ENCODE assay signal across 12 mouse cellular contexts in genomic region chr4:108905859-108906258, GRCm38 (mm10). TPM values are rescaled to one million over a fixed set of nuclear protein-coding genes. Genes with fewer than 3 reads are reported as not detected.
DNase-seq lines count a peak whose midpoint lies in the region; ATAC-seq and TF ChIP-seq lines count a peak whose summit lies in the region.
"Had no signal": no experiment of that assay in that cellular context is flagged by ENCODE, and none has a peak within 500 bp of the region (broad histone marks: within the 10 kb centered on the region; RNA-seq: fewer than 3 reads in every experiment).

No protein-coding gene starts in this region.

- no peak overlapping the region for H3K4me2 ChIP-seq in forebrain, embryonic 12.5 days
- H3K4me2 ChIP-seq in forebrain, embryonic 11.5 days (ENCODE audit: low read depth, low read length, severe bottlenecking), result no peak overlapping the region
- H3K4me2 ChIP-seq: limb, embryonic 12.5 days had no signal

- H3K4me1 ChIP-seq in forebrain, embryonic 12.5 days, result peaks cover 6% of the 10 kb centered on the region
- H3K4me1 ChIP-seq in forebrain, embryonic 11.5 days (replicated peaks; ENCODE audit: control insufficient read depth, insufficient read depth, low read length), result no peaks in the 10 kb centered on the region; the same call in 1 of the 2 replicates
- H3K4me1 ChIP-seq in thymus, adult 2 months (replicated peaks; ENCODE audit: control insufficient read depth, insufficient read depth, low read length), result no peaks in the 10 kb centered on the region
- H3K4me1 ChIP-seq: limb, embryonic 12.5 days had no signal

- intact Hi-C loops in left cerebral cortex, postnatal 36 days (cut with DNase I), result no loop called here
- intact Hi-C loops in left cerebral cortex, postnatal 14 days (cut with DNase I), result no loop called here

- no peak overlapping the region for H3K27ac ChIP-seq in forebrain, embryonic 12.5 days
- no peak overlapping the region for H3K27ac ChIP-seq in forebrain, embryonic 11.5 days (ENCODE audit: low read depth, low read length)
- no peak overlapping the region for H3K27ac ChIP-seq in thymus, adult 2 months (ENCODE audit: control insufficient read depth, insufficient read depth, low read length)
- H3K27ac ChIP-seq: limb, embryonic 12.5 days had no signal

- TF ChIP-seq CTCF in thymus, adult 2 months (IDR thresholded peaks at IDR 0.05; ENCODE audit: borderline replicate concordance, control insufficient read depth, extremely low read depth, insufficient read depth, low read length, poor library complexity), result no peak

- no peak overlapping the region for H3K4me3 ChIP-seq in forebrain, embryonic 12.5 days (replicated peaks)
- no peak overlapping the region for H3K4me3 ChIP-seq in forebrain, embryonic 11.5 days (ENCODE audit: low read depth, low read length)
- H3K4me3 ChIP-seq in thymus, adult 2 months (ENCODE audit: control insufficient read depth, insufficient read depth, low read length), result no peak overlapping the region
- H3K4me3 ChIP-seq: limb, embryonic 12.5 days had no signal

- no peaks in the 10 kb centered on the region for H3K36me3 ChIP-seq in forebrain, embryonic 12.5 days (replicated peaks)
- no peaks in the 10 kb centered on the region for H3K36me3 ChIP-seq in forebrain, embryonic 11.5 days (ENCODE audit: control insufficient read depth, insufficient read depth, low read length)
- no peaks in the 10 kb centered on the region for H3K36me3 ChIP-seq in thymus, adult 2 months (ENCODE audit: control insufficient read depth, insufficient read depth, low read length)
- H3K36me3 ChIP-seq: limb, embryonic 12.5 days had no signal

- H3K9me3 ChIP-seq in forebrain, embryonic 12.5 days, result no peaks in the 10 kb centered on the region
- H3K9me3 ChIP-seq in forebrain, embryonic 11.5 days (ENCODE audit: control insufficient read depth, low read length), result no peaks in the 10 kb centered on the region
- H3K9me3 ChIP-seq: limb, embryonic 12.5 days had no signal

- TF ChIP-seq POLR2A in thymus, adult 2 months (IDR thresholded peaks at IDR 0.05; ENCODE audit: control insufficient read depth, extremely low read depth, insufficient read depth, low read length, poor library complexity), result no peak

- WGBS in forebrain, embryonic 12.5 days, result 32% methylated on average over 6 of the region's 6 CpGs
- WGBS in forebrain, embryonic 11.5 days, result 32% methylated on average over 6 of the region's 6 CpGs
- 54% methylated on average over 6 of the region's 6 CpGs for WGBS in thymus, adult 2 months

- 0 out of 2 replicates have a peak, but pooled peaks cover 3% of the 10 kb centered on the region for H3K27me3 ChIP-seq in forebrain, embryonic 12.5 days
- no peaks in the 10 kb centered on the region for H3K27me3 ChIP-seq in forebrain, embryonic 11.5 days (ENCODE audit: control insufficient read depth, insufficient read depth, low read length)
- H3K27me3 ChIP-seq in thymus, adult 2 months (ENCODE audit: control insufficient read depth, insufficient read depth, low read length), result 0 out of 2 replicates have a peak, but pooled peaks cover 2% of the 10 kb centered on the region
- H3K27me3 ChIP-seq: limb, embryonic 12.5 days had no signal

- DNase-seq in forebrain, embryonic 11.5 days (ENCODE audit: low spot score), result no peak
- peak; percentile 17 to 22 for DNase-seq in left cerebral cortex, postnatal 36 days (ENCODE audit: low spot score in 2 of 2)
- no peak for DNase-seq in left cerebral cortex, postnatal 14 days (ENCODE audit: low spot score in 2 of 2)
- peak; percentile 84 for DNase-seq in Muller cell, postnatal 12 days (ENCODE audit: inconsistent ontology term)
- peak; percentile 23 to 29 for DNase-seq in layer of hippocampus, postnatal 36 days
- no peak for DNase-seq in thymus, adult 2 months
- no peak for DNase-seq in urinary bladder, postnatal 10 days (ENCODE audit: low spot score)
- DNase-seq: kidney, adult 11 months had no signal

- 0 out of 2 replicates have a peak, but pooled peaks have one; percentile 51 for ATAC-seq in forebrain, embryonic 12.5 days (ENCODE audit: low FRiP score)
- ATAC-seq in forebrain, embryonic 11.5 days (replicated peaks; ENCODE audit: low FRiP score), result no peak

- no peak overlapping the region for H3K9ac ChIP-seq in forebrain, embryonic 12.5 days
- no peak overlapping the region for H3K9ac ChIP-seq in forebrain, embryonic 11.5 days (ENCODE audit: low read length)
- H3K9ac ChIP-seq: limb, embryonic 12.5 days had no signal

RNA-seq across cellular contexts. Expression of gene Rab3b, which starts 27.0 kb away (rescaled TPM):
- polyA plus RNA-seq in forebrain, embryonic 12.5 days (2016; fragmentation: Nextera tagmentation; extraction: Ambion mirVana), result 33.7 and 34.6 TPM in 2 replicates
- 28.9 and 34.6 TPM in 2 replicates for polyA plus RNA-seq in forebrain, embryonic 11.5 days (2014; fragmentation: Nextera tagmentation; extraction: Ambion mirVana)
- 10 to 100 TPM; 84.3 to 91.3 TPM for total RNA-seq in left cerebral cortex, postnatal 36 days (2021)
- total RNA-seq in left cerebral cortex, postnatal 14 days (2021), result 100 to 1,000 TPM; 106 to 123 TPM
- total RNA-seq in layer of hippocampus, postnatal 36 days (2021), result 10 to 100 TPM; 45.6 to 58.0 TPM
- 0.91 and 1.7 TPM in 2 replicates for polyA plus RNA-seq in thymus, adult 2 months (2012; rRNA removed)
- total RNA-seq: megakaryocyte-erythroid progenitor cell, adult 5-6 weeks had no signal

RNA-seq across cellular contexts. Expression of gene A730015C16Rik, which starts 57.4 kb away (rescaled TPM):
- 1.5 and 2.9 TPM in 2 replicates for polyA plus RNA-seq in forebrain, embryonic 12.5 days (2016; fragmentation: Nextera tagmentation; extraction: Ambion mirVana)
- polyA plus RNA-seq in forebrain, embryonic 11.5 days (2014; fragmentation: Nextera tagmentation; extraction: Ambion mirVana), result 1.7 and 2.4 TPM in 2 replicates
- total RNA-seq in left cerebral cortex, postnatal 36 days (2021), result under 1 TPM in 1 of 2 experiments, not detected in 1; 0.35 TPM
- total RNA-seq in left cerebral cortex, postnatal 14 days (2021), result under 1 TPM; 0.27 to 0.40 TPM
- not detected for total RNA-seq in layer of hippocampus, postnatal 36 days (2021)
- not detected in 2 replicates for polyA plus RNA-seq in thymus, adult 2 months (2012; rRNA removed)
- total RNA-seq: adrenal gland, adult 18-20 months had no signal

RNA-seq across cellular contexts. Expression of gene Kti12, which starts 58.3 kb away (rescaled TPM):
- 40.6 and 42.0 TPM in 2 replicates for polyA plus RNA-seq in forebrain, embryonic 12.5 days (2016; fragmentation: Nextera tagmentation; extraction: Ambion mirVana)
- 46.8 and 48.9 TPM in 2 replicates for polyA plus RNA-seq in forebrain, embryonic 11.5 days (2014; fragmentation: Nextera tagmentation; extraction: Ambion mirVana)
- total RNA-seq in left cerebral cortex, postnatal 36 days (2021), result 10 to 100 TPM; 16.4 to 17.0 TPM
- total RNA-seq in left cerebral cortex, postnatal 14 days (2021), result 10 to 100 TPM; 15.5 to 16.6 TPM
- 10 to 100 TPM; 18.2 to 21.4 TPM for total RNA-seq in layer of hippocampus, postnatal 36 days (2021)
- 72.6 and 76.0 TPM in 2 replicates for polyA plus RNA-seq in thymus, adult 2 months (2012; rRNA removed)

Comparison
In these comparisons a context has a peak if more than half of its experiments do, and no peak if none do; other contexts are left out.
1. DNase-seq: peak in left cerebral cortex, postnatal 36 days (2 of 2), Muller cell, postnatal 12 days (single experiment) and layer of hippocampus, postnatal 36 days (2 of 2); none in forebrain, embryonic 11.5 days (single experiment), left cerebral cortex, postnatal 14 days (0 of 2), thymus, adult 2 months (single experiment) and urinary bladder, postnatal 10 days (single experiment).